In genomic region chr11:3834421-3835098, GRCm38 (mm10) we compare ENCODE assay signal across 8 mouse cellular contexts. TPM values are rescaled to one million over a fixed set of nuclear protein-coding genes. Genes with fewer than 3 reads are reported as not detected.
DNase-seq lines count a peak whose midpoint lies in the region; ATAC-seq and TF ChIP-seq lines count a peak whose summit lies in the region.

No protein-coding gene starts in this region.

- DNase-seq in spleen, adult 2 months (ENCODE audit: low read depth in 1 of 2, low spot score in 2 of 2), result peak in 1 of 2 experiments; percentile 11
- DNase-seq in spleen, postnatal 36 days (ENCODE audit: low spot score in 2 of 2), result no peak
- DNase-seq in cerebellum, postnatal 14 days, result peak; percentile 64 to 66
- peak; percentile 39 to 64 for DNase-seq in heart, postnatal 10 days
- peak; percentile 46 to 64 for DNase-seq in kidney, postnatal 4 days
- DNase-seq in midbrain, postnatal 0 days (ENCODE audit: low spot score), result no peak
- DNase-seq in left cerebral cortex, adult 9 months (ENCODE audit: low spot score in 2 of 2), result no peak
- no peak for DNase-seq in right cerebral cortex, adult 18-20 months

- H3K4me3 ChIP-seq in spleen, adult 2 months (ENCODE audit: extremely low read depth, insufficient read depth, insufficient read length), result no peak overlapping the region
- H3K4me3 ChIP-seq in midbrain, postnatal 0 days (ENCODE audit: low read depth, low read length), result no peak overlapping the region

- no peak overlapping the region for H3K9ac ChIP-seq in midbrain, postnatal 0 days (replicated peaks; ENCODE audit: low read length, poor library complexity, severe bottlenecking)

- no peaks in the 10 kb centered on the region for H3K27me3 ChIP-seq in spleen, adult 2 months (ENCODE audit: control insufficient read depth, insufficient read depth, low read length)
- no peaks in the 10 kb centered on the region for H3K27me3 ChIP-seq in midbrain, postnatal 0 days (ENCODE audit: insufficient read depth, low read length)

- peak; percentile 23; the same call in 1 of the 2 replicates for ATAC-seq in midbrain, postnatal 0 days (ENCODE audit: low FRiP score)

- H3K4me2 ChIP-seq in midbrain, postnatal 0 days (ENCODE audit: low read depth, low read length, poor library complexity, severe bottlenecking), result no peak overlapping the region

- H3K9me3 ChIP-seq in midbrain, postnatal 0 days (ENCODE audit: low read length), result no peaks in the 10 kb centered on the region

- no peaks in the 10 kb centered on the region for H3K36me3 ChIP-seq in spleen, adult 2 months (ENCODE audit: control insufficient read depth, insufficient read depth, low read length)
- H3K36me3 ChIP-seq in midbrain, postnatal 0 days (ENCODE audit: insufficient read depth, low read length), result no peaks in the 10 kb centered on the region

- 51% methylated on average over 13 of the region's 13 CpGs for WGBS in spleen, adult 2 months
- 46% methylated on average over 13 of the region's 13 CpGs for whole genome bisulfite sequencing in midbrain, postnatal 0 days

- peak; percentile 54; the same call in 1 of the 2 replicates for TF ChIP-seq CTCF in spleen, adult 2 months (IDR thresholded peaks at IDR 0.05; ENCODE audit: extremely low read depth, insufficient read depth, insufficient read length, insufficient replicate concordance)
- TF ChIP-seq CTCF in midbrain, postnatal 0 days (IDR thresholded peaks at IDR 0.05), result peak; percentile 63

- TF ChIP-seq POLR2A in spleen, adult 2 months (IDR thresholded peaks at IDR 0.05; ENCODE audit: low read depth, low read length), result no peak

- H3K27ac ChIP-seq in spleen, adult 2 months (ENCODE audit: insufficient read depth, low read length), result no peak overlapping the region
- H3K27ac ChIP-seq in midbrain, postnatal 0 days (ENCODE audit: low read depth, low read length), result no peak overlapping the region

- intact Hi-C loops in heart, postnatal 10 days (cut with DNase I), result loop anchor here (5.0 kb wide), 1 partner anchor 38 kb away; no protein-coding TSS in a partner anchor

- no peaks in the 10 kb centered on the region for H3K4me1 ChIP-seq in spleen, adult 2 months (ENCODE audit: control insufficient read depth, insufficient read depth, insufficient read length)
- no peaks in the 10 kb centered on the region for H3K4me1 ChIP-seq in midbrain, postnatal 0 days (ENCODE audit: insufficient read depth, low read length)

RNA-seq across cellular contexts. Expression of gene Osbp2, which starts 29.1 kb away (rescaled TPM):
- polyA plus RNA-seq in spleen, adult 2 months (2012; rRNA removed), result 0.05 and 0.06 TPM in 2 replicates
- 1 to 10 TPM; 5.6 to 6.1 TPM for total RNA-seq in heart, postnatal 10 days (2021)
- 67.2 and 96.0 TPM in 2 replicates for total RNA-seq in midbrain, postnatal 0 days (2014; rRNA removed)
- 51.8 and 52.5 TPM in 2 replicates for polyA plus RNA-seq in midbrain, postnatal 0 days (2015; fragmentation: Nextera tagmentation; extraction: Ambion mirVana)

Comparison
In these comparisons a context has a peak if more than half of its experiments do, and no peak if none do; other contexts are left out.
1. DNase-seq: peak in cerebellum, postnatal 14 days (2 of 2), heart, postnatal 10 days (2 of 2) and kidney, postnatal 4 days (2 of 2); none in spleen, postnatal 36 days (0 of 2), midbrain, postnatal 0 days (single experiment), left cerebral cortex, adult 9 months (0 of 2) and right cerebral cortex, adult 18-20 months (single experiment).